Mouse (Mus musculus) thymus, adult 2 months (tissue): ENCODE measurements around the gene Hoxb8.

Source experiments
- CTCF ChIP-seq: fragments of 200-500 bp; IDR thresholded peaks from 2 replicates; pipeline ENCODE4 v1.5.1; 2012; ENCODE audit warnings: mild to moderate bottlenecking, control low read depth, low read length, moderate library complexity, borderline replicate concordance; ENCODE audit not compliant: control insufficient read depth, poor library complexity, insufficient read depth; ENCODE audit errors: extremely low read depth
- POLR2A ChIP-seq: fragments of 200-500 bp; IDR thresholded peaks from 2 replicates; pipeline ENCODE4 v1.6.1; 2012; ENCODE audit warnings: mild to moderate bottlenecking, low read length, control low read depth, moderate library complexity; ENCODE audit not compliant: control insufficient read depth, poor library complexity, insufficient read depth; ENCODE audit errors: extremely low read depth

GRCm38 (mm10) chr11:96268031-96268745 is 13.5 kb upstream of the Hoxb8 start:
- no peak for TF ChIP-seq POLR2A
- TF ChIP-seq CTCF = no peak
